Mouse (Mus musculus): ENCODE data around the gene Csgalnact2.

The Csgalnact2 gene

GRCm38 (mm10) chr6:118134461-118134860, 4.5 kb downstream of the Csgalnact2 start:
- no peak for DNase-seq

- DNase-seq, result no peak
These were observed 8.9 kb downstream of the Csgalnact2 start for GRCm38 (mm10) chr6:118130022-118130421.

- no peak for DNase-seq
These were observed 11.0 kb downstream of the Csgalnact2 start for GRCm38 (mm10) chr6:118127827-118128487.

- DNase-seq, result no peak
These were observed 11.7 kb downstream of the Csgalnact2 start for GRCm38 (mm10) chr6:118127198-118127597.

GRCm38 (mm10) chr6:118126577-118126976, 12.4 kb downstream of the Csgalnact2 start:
- DNase-seq, result no peak

GRCm38 (mm10) chr6:118122767-118123166, 16.2 kb downstream of the Csgalnact2 start:
- DNase-seq, result no peak

- DNase-seq, result no peak
These were observed 27.1 kb downstream of the Csgalnact2 start for GRCm38 (mm10) chr6:118111810-118112209.

GRCm38 (mm10) chr6:118099311-118099802, 39.6 kb downstream of the Csgalnact2 start:
- DNase-seq, result peak in 1 of 2 experiments; percentile 11

- DNase-seq, result no peak
These were observed 41.1 kb downstream of the Csgalnact2 start for GRCm38 (mm10) chr6:118097765-118098365.

GRCm38 (mm10) chr6:118090827-118091226, 48.1 kb downstream of the Csgalnact2 start:
- no peak for DNase-seq

GRCm38 (mm10) chr6:118088750-118089440, 50.0 kb downstream of the Csgalnact2 start:
- no peak for DNase-seq

GRCm38 (mm10) chr6:118087955-118088354, 51.0 kb downstream of the Csgalnact2 start:
- DNase-seq, result no peak

GRCm38 (mm10) chr6:118084596-118084995, 54.3 kb downstream of the Csgalnact2 start:
- DNase-seq, result no peak

- no peak for DNase-seq
These were observed 55.3 kb downstream of the Csgalnact2 start for GRCm38 (mm10) chr6:118083608-118084007.

- peak in 1 of 2 experiments; percentile 28 for DNase-seq
These were observed 56.6 kb downstream of the Csgalnact2 start for GRCm38 (mm10) chr6:118082384-118082783.

GRCm38 (mm10) chr6:118080711-118081110, 58.2 kb downstream of the Csgalnact2 start:
- DNase-seq, result no peak

GRCm38 (mm10) chr6:118079762-118080465, 59.0 kb downstream of the Csgalnact2 start:
- no peak for DNase-seq

- DNase-seq, result no peak
These were observed 59.6 kb downstream of the Csgalnact2 start for GRCm38 (mm10) chr6:118079292-118079691.

GRCm38 (mm10) chr6:118078751-118079150, 60.2 kb downstream of the Csgalnact2 start:
- DNase-seq, result peak in 1 of 2 experiments; percentile 30

- no peak for DNase-seq
These were observed 61.5 kb downstream of the Csgalnact2 start for GRCm38 (mm10) chr6:118077421-118077820.

- DNase-seq, result no peak
These were observed 62.2 kb downstream of the Csgalnact2 start for GRCm38 (mm10) chr6:118076748-118077147.

GRCm38 (mm10) chr6:118076256-118076655, 62.7 kb downstream of the Csgalnact2 start:
- no peak for DNase-seq

- DNase-seq, result no peak
These were observed 64.8 kb downstream of the Csgalnact2 start for GRCm38 (mm10) chr6:118074151-118074550.

Data from kidney, postnatal 25 days (tissue).